Mouse (Mus musculus) ovary, postnatal 36 days (tissue): ENCODE data around the gene Trappc2l.

ENCODE experiments used
- DNase-seq: peaks from one replicate; pipeline ENCODE4 v3.0.0; 2022; ENCODE audit warnings: low spot score, mixed read lengths

The Trappc2l gene

GRCm38 (mm10) chr8:122656056-122656999 is 44.9 kb downstream of the Trappc2l start:
- peak; percentile 73 for DNase-seq

- DNase-seq, result no peak
Measured at GRCm38 (mm10) chr8:122658149-122658806, 46.8 kb downstream of the Trappc2l start.

GRCm38 (mm10) chr8:122658807-122659160 is 47.3 kb downstream of the Trappc2l start:
- no peak for DNase-seq

- no peak for DNase-seq
Measured at GRCm38 (mm10) chr8:122660022-122660421, 48.6 kb downstream of the Trappc2l start.

GRCm38 (mm10) chr8:122661138-122661537 is 49.7 kb downstream of the Trappc2l start:
- DNase-seq, result peak; percentile 65

- no peak for DNase-seq
Measured at GRCm38 (mm10) chr8:122661894-122662293, 50.5 kb downstream of the Trappc2l start.

GRCm38 (mm10) chr8:122663106-122663505 is 51.7 kb downstream of the Trappc2l start:
- DNase-seq, result no peak

GRCm38 (mm10) chr8:122663670-122664069 is 52.2 kb downstream of the Trappc2l start:
- no peak for DNase-seq

- peak; percentile 32 for DNase-seq
Measured at GRCm38 (mm10) chr8:122665221-122665620, 53.8 kb downstream of the Trappc2l start.

- peak; percentile 72 for DNase-seq
Measured at GRCm38 (mm10) chr8:122665667-122666316, 54.4 kb downstream of the Trappc2l start.
